In the genomic region with DNA sequence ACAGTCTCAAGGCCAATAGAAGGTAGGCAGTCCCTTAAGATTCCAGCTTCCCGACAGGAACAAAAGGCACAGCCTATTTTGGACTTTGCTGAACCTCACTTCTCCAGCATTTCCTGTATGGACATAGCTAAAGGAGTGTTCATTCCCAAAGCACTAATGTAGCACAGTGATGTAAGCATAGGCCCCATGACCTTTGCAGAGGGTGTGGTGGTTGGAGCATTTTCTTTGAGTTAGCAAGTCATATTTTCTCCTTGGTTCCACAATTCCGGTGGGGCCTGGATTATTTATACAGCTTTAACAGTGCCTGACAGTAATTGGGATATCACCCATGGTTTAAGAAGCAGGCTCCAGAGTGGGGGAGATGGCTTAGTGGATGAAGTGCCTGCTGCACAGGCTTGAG, we compare ENCODE assay signal across 24 mouse cellular contexts. TPM values are rescaled to one million over a fixed set of nuclear protein-coding genes. Genes with fewer than 3 reads are reported as not detected.
"Had no signal": no experiment of that assay in that cellular context is flagged by ENCODE, and none has a peak within 500 bp of the region (broad histone marks: within the 10 kb centered on the region; RNA-seq: fewer than 3 reads in every experiment).

No protein-coding gene starts in this region.

- H3K27me3 ChIP-seq: kidney, embryonic 15.5 days; limb, embryonic 12.5 days; limb, embryonic 15.5 days; liver, embryonic 15.5 days; lung, embryonic 15.5 days; stomach, embryonic 15.5 days had no signal

- H3K36me3 ChIP-seq: kidney, embryonic 15.5 days; limb, embryonic 12.5 days; limb, embryonic 15.5 days; liver, embryonic 15.5 days; lung, embryonic 15.5 days; stomach, embryonic 15.5 days had no signal

- DNase-seq: kidney, adult 2 months; kidney, postnatal 10 days; kidney, postnatal 36 days; layer of hippocampus, adult 9-11 months; left cerebral cortex, postnatal 4 days; lung, adult 18-20 months; lung, postnatal 10 days; lung, postnatal 36 days; midbrain, embryonic 14.5 days; right cerebral cortex, postnatal 14 days; right cerebral cortex, postnatal 4 days; spleen, adult 18-20 months; thymus, postnatal 25 days had no signal

- H3K4me1 ChIP-seq: kidney, embryonic 15.5 days; limb, embryonic 12.5 days; limb, embryonic 15.5 days; liver, embryonic 15.5 days; lung, embryonic 15.5 days; stomach, embryonic 15.5 days had no signal

- ATAC-seq: intestine, postnatal 0 days had no signal

- H3K4me2 ChIP-seq: kidney, embryonic 15.5 days; limb, embryonic 12.5 days; limb, embryonic 15.5 days; liver, embryonic 11.5 days; liver, embryonic 15.5 days; lung, embryonic 15.5 days; midbrain, embryonic 11.5 days; stomach, embryonic 15.5 days had no signal

- H3K9me3 ChIP-seq: kidney, embryonic 15.5 days; limb, embryonic 12.5 days; limb, embryonic 15.5 days; liver, embryonic 15.5 days; lung, embryonic 15.5 days; stomach, embryonic 15.5 days had no signal

- H3K27ac ChIP-seq: kidney, embryonic 15.5 days; limb, embryonic 12.5 days; limb, embryonic 15.5 days; liver, embryonic 15.5 days; lung, embryonic 15.5 days; stomach, embryonic 15.5 days had no signal

- H3K9ac ChIP-seq: kidney, embryonic 15.5 days; limb, embryonic 12.5 days; limb, embryonic 15.5 days; liver, embryonic 15.5 days; lung, embryonic 15.5 days; stomach, embryonic 15.5 days had no signal

- H3K4me3 ChIP-seq: kidney, embryonic 15.5 days; limb, embryonic 12.5 days; limb, embryonic 15.5 days; liver, embryonic 15.5 days; lung, embryonic 15.5 days; stomach, embryonic 15.5 days had no signal

RNA-seq across cellular contexts. Expression of gene Fez1, which starts 27.0 kb away (rescaled TPM):
- total RNA-seq: megakaryocyte progenitor cell, adult 5-6 weeks; megakaryocyte-erythroid progenitor cell, adult 5-6 weeks had no signal
